Mouse (Mus musculus) CH12.LX (cell line): ENCODE results near the gene Zswim8. TPM values are rescaled to one million over a fixed set of nuclear protein-coding genes. Genes with fewer than 3 reads are reported as not detected.
A peak's percentile ranks its signal among the peaks of the same experiment; 100 is the strongest.

Source experiments
- DNase-seq: peaks from one replicate; pipeline ENCODE4 v3.0.0-alpha.2; 2013; ENCODE audit errors: extremely low read depth
- H3K27ac ChIP-seq: 2 replicates; pipeline ENCODE4 v1.5.1; 2012; ENCODE audit warnings: low read depth, mild to moderate bottlenecking, control low read depth, moderate library complexity; ENCODE audit not compliant: insufficient read depth
- H3K27me3 ChIP-seq: replicated peaks from 2 replicates; pipeline ENCODE3; 2012; ENCODE audit warnings: inconsistent platforms
- H3K36me3 ChIP-seq, 2 experiments: replicated peaks in 1 of 2; 2 replicates each; pipeline versions ENCODE3 to v1.6.1; 2012; ENCODE audit warnings: inconsistent platforms in 1 of 2, low read length in 1 of 2, mild to moderate bottlenecking in 1 of 2, mixed read lengths in 1 of 2, moderate library complexity in 1 of 2; ENCODE audit not compliant: control insufficient read depth in 1 of 2, insufficient read depth in 1 of 2
- H3K4me1 ChIP-seq, 2 experiments: 2 replicates each; pipeline ENCODE4 v1.6.1; 2012; ENCODE audit warnings: inconsistent platforms in 1 of 2, moderate library complexity in 1 of 2; ENCODE audit not compliant: insufficient read depth in 2 of 2, control insufficient read depth in 1 of 2
- H3K4me2 ChIP-seq: 2 replicates; pipeline ENCODE4 v1.6.1; 2012; ENCODE audit warnings: low read depth, mild to moderate bottlenecking, control low read depth; ENCODE audit not compliant: poor library complexity, insufficient read depth, severe bottlenecking
- H3K4me3 ChIP-seq, 3 experiments: fragments of 150-350 bp in 1 of 3; sonication (generic) in 1 of 3; replicated peaks in 1 of 3; 2 replicates each; pipeline versions ENCODE3 to v1.5.1; 2011 to 2012; ENCODE audit warnings: low read depth in 2 of 3, low read length in 2 of 3, mild to moderate bottlenecking in 2 of 3, moderate library complexity in 2 of 3, control low read depth in 1 of 3, improper control_type of control experiment in 1 of 3, inconsistent platforms in 1 of 3, mixed read lengths in 1 of 3; ENCODE audit not compliant: poor library complexity in 1 of 3
- H3K79me2 ChIP-seq: replicated peaks from 2 replicates; pipeline ENCODE4 v1.6.1; 2012; ENCODE audit warnings: mild to moderate bottlenecking, moderate library complexity; ENCODE audit not compliant: control insufficient read depth, poor library complexity, insufficient read depth, severe bottlenecking; ENCODE audit errors: extremely low read depth
- H3K9ac ChIP-seq: 2 replicates; pipeline ENCODE4 v1.6.1; 2012; ENCODE audit warnings: low read depth, mild to moderate bottlenecking, control low read depth, moderate library complexity; ENCODE audit not compliant: insufficient read depth
- H3K9me3 ChIP-seq: replicated peaks from 2 replicates; pipeline ENCODE3; 2012; ENCODE audit warnings: low read length, inconsistent platforms, mixed read lengths
- ELF1 ChIP-seq: IDR thresholded peaks from 2 replicates; pipeline ENCODE4 v1.6.1; 2014; ENCODE audit warnings: low read depth, mild to moderate bottlenecking, inconsistent platforms, low read length, improper control_type of control experiment
- ETS1 ChIP-seq: conservative IDR thresholded peaks from 2 replicates; pipeline ENCODE4 v1.6.1; 2012; ENCODE audit warnings: low read depth, mild to moderate bottlenecking, inconsistent platforms, low read length, improper control_type of control experiment, moderate library complexity
- GABPA ChIP-seq: IDR thresholded peaks from 2 replicates; pipeline ENCODE4 v1.6.1; 2012; ENCODE audit warnings: low read depth, low read length, improper control_type of control experiment, inconsistent platforms; ENCODE audit not compliant: insufficient replicate concordance
- IRF4 ChIP-seq: IDR thresholded peaks from 2 replicates; pipeline ENCODE4 v1.6.1; 2014; ENCODE audit warnings: low read depth, mild to moderate bottlenecking, inconsistent platforms, low read length, improper control_type of control experiment
- MAZ ChIP-seq: IDR thresholded peaks from 2 replicates; pipeline ENCODE4 v1.6.1; 2012; ENCODE audit warnings: low read depth, mild to moderate bottlenecking, inconsistent platforms, low read length, improper control_type of control experiment, moderate library complexity
- MYC ChIP-seq: IDR thresholded peaks from 2 replicates; pipeline ENCODE4 v1.6.1; 2011; ENCODE audit warnings: low read depth, mild to moderate bottlenecking, improper control_type of control experiment, low read length
- NELFE ChIP-seq: IDR thresholded peaks from 2 replicates; pipeline ENCODE4 v1.6.1; 2011; ENCODE audit warnings: low read depth, low read length, improper control_type of control experiment
- POLR2AphosphoS2 ChIP-seq: IDR thresholded peaks from 2 replicates; pipeline ENCODE4 v1.6.1; 2011; ENCODE audit warnings: low read depth, low read length, improper control_type of control experiment
- RCOR1 ChIP-seq: conservative IDR thresholded peaks from 2 replicates; pipeline ENCODE4 v1.6.1; 2012; ENCODE audit warnings: low read depth, mild to moderate bottlenecking, inconsistent platforms, low read length, improper control_type of control experiment
- SMC3 ChIP-seq: IDR thresholded peaks from 2 replicates; pipeline ENCODE4 v1.6.1; 2011; ENCODE audit warnings: low read depth, low read length, improper control_type of control experiment
- TBP ChIP-seq: conservative IDR thresholded peaks from 2 replicates; pipeline ENCODE4 v1.6.1; 2011; ENCODE audit warnings: low read depth, low read length, improper control_type of control experiment
- dilution Hi-C: fragments of 300-500 bp; cut with MboI; formaldehyde crosslinking; loops from 2 replicates; pipeline ENCODE4 v1.14.3; 2020; ENCODE audit warnings: low sequenced_read_pairs; ENCODE audit not compliant: extremely low pct_unique_long_range_greater_than_20kb, extremely low pct_ligation_motif_present
- in situ Hi-C: fragments of 300-500 bp; cut with MboI; formaldehyde crosslinking; loops from 3 replicates; pipeline ENCODE4 v1.14.3; 2019; ENCODE audit warnings: low sequenced_read_pairs, low pct_ligation_motif_present, low pct_unique_long_range_greater_than_20kb, mixed read lengths
- polyA plus RNA-seq: library from polyadenylated mRNA; unstranded; fragments of >175 nt; gene quantifications from 2 replicates; pipeline ENCODE4 v1.2.1, GENCODE M21; 2012; ENCODE audit warnings: low read depth; ENCODE audit not compliant: insufficient read length
- total RNA-seq, 2 experiments: library from RNA; depleted of rRNA; stranded (reverse); fragments of 300-350 nt in 1 of 2; fragments of >200 nt in 1 of 2; gene quantifications; 2 replicates each; pipeline ENCODE4 v1.2.3; 2012 to 2014

The Zswim8 gene
- total and polyA plus RNA-seq, 3 experiments, result 9.5 to 39.6 (median 22.6) TPM

DNA sequence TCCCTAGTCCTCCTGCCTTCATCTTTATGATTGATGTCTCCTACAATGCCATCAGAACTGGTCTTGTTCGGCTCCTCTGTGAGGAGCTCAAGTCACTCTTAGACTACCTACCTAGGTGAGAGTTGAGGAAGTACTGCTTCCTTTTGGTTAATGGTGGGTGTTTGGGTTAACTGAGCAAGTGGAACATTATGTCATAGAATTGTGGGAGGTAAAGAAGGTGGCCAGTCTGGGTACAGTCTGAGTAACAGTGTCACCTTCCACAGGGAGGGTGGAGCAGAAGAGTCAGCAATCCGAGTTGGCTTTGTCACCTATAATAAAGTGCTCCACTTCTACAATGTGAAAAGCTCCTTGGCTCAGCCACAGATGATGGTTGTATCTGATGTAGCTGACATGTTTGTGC is 18.3 kb upstream of the Zswim8 start:
- Histone ChIP-seq H3K4me2 (no peak overlapping the region), H3K9ac (no peak overlapping the region), H3K36me3 (peaks cover 94 to 98% of the 10 kb centered on the region in 2 experiments), H3K4me3 (no peak overlapping the region), H3K27ac (no peak overlapping the region), H3K4me1 (peaks cover 7 to 8% of the 10 kb centered on the region in 2 experiments), H3K9me3 (no peaks in the 10 kb centered on the region), H3K79me2 (peaks cover 3% of the 10 kb centered on the region; the same call in 1 of the 2 replicates), H3K27me3 (no peaks in the 10 kb centered on the region)
- in situ Hi-C loops, result no loop called here
- TF ChIP-seq GABPA, result no peak
- no peak for TF ChIP-seq ETS1
- no peak for TF ChIP-seq MYC
- no peak for TF ChIP-seq TBP
- no peak for TF ChIP-seq SMC3
- DNase-seq, result no peak
- dilution Hi-C loops, result no loop called here

DNA sequence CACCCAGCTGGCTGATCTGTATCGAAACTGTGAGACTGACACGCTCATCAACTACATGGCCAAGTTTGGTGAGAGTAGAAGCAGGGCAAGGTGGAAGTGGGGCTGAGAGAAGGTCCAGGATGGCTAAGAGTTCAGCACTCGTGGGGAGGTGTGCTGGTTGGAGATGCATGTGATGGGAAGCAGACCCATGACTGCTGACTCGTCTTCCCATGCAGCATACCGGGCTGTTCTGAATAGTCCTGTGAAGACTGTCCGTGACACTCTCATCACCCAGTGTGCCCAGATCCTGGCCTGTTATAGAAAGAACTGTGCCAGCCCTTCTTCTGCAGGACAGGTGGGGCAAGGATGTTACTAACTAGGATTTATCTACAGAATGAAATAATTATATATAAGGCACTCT is 15.6 kb upstream of the Zswim8 start:
- DNase-seq, result no peak
- Histone ChIP-seq H3K9ac (no peak overlapping the region), H3K9me3 (no peaks in the 10 kb centered on the region), H3K4me1 (peaks cover 18 to 27% of the 10 kb centered on the region in 2 experiments), H3K4me2 (no peak overlapping the region), H3K27ac (no peak overlapping the region), H3K27me3 (no peaks in the 10 kb centered on the region), H3K79me2 (peaks cover 15% of the 10 kb centered on the region), H3K4me3 (no peak overlapping the region), H3K36me3 (peaks cover 69 to 91% of the 10 kb centered on the region in 2 experiments)
- TF ChIP-seq POLR2AphosphoS2 (no peak), MAZ (no peak), ELF1 (no peak), IRF4 (no peak)
- dilution Hi-C loops, result no loop called here
- in situ Hi-C loops, result no loop called here

DNA sequence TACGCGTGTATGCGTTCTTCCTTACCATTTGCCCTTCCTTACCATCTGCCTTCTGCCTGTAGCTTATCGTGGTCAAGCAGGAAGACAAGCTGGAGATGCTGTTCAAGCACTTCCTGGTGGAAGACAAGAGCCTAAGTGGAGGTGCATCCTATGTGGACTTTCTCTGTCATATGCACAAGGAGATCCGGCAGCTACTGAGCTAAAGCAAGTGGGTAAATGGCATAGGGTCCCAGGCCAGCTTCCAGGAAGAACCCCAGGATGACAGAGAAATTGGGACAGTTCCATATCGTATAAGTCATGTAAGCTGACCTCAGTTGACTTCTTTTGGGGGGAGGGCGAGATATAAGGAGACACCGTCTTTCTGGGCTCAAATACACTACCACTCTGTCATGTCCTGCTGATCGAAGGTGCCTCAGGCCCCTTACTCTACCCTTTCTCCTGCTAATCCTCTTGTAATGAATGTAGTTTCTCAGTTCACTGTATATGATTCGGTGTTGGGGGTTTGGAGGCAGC is 13.7 kb upstream of the Zswim8 start:
- Histone ChIP-seq H3K4me2 (no peak overlapping the region), H3K9ac (no peak overlapping the region), H3K36me3 (peaks cover 51 to 88% of the 10 kb centered on the region in 2 experiments), H3K27me3 (no peaks in the 10 kb centered on the region), H3K4me1 (peaks cover 18 to 44% of the 10 kb centered on the region in 2 experiments), H3K9me3 (no peaks in the 10 kb centered on the region), H3K79me2 (peaks cover 33% of the 10 kb centered on the region), H3K4me3 (no peak overlapping the region), H3K27ac (peak overlapping the region; percentile 87)
- TF ChIP-seq POLR2AphosphoS2, result peak; percentile 40; the same call in 1 of the 2 replicates
- no peak for TF ChIP-seq RCOR1
- TF ChIP-seq NELFE, result no peak
- dilution Hi-C loops, result no loop called here
- DNase-seq, result no peak
- in situ Hi-C loops, result no loop called here
